Mouse (Mus musculus) spleen, adult 12 weeks (tissue): ENCODE measurements around the gene Creb3l2.

Experiments
- DNase-seq: peaks from one replicate; pipeline ENCODE4 v3.0.0; 2022; ENCODE audit warnings: low spot score

Creb3l2 gene

GRCm38 (mm10) chr6:37371341-37371740 lies 70.6 kb downstream of the Creb3l2 start:
- DNase-seq = no peak

GRCm38 (mm10) chr6:37370566-37370965 lies 71.4 kb downstream of the Creb3l2 start:
- DNase-seq = no peak

- no peak for DNase-seq
Measured at GRCm38 (mm10) chr6:37369750-37370149, 72.2 kb downstream of the Creb3l2 start.

GRCm38 (mm10) chr6:37368281-37368680 lies 73.7 kb downstream of the Creb3l2 start:
- DNase-seq = no peak

GRCm38 (mm10) chr6:37366991-37367390 lies 75.0 kb downstream of the Creb3l2 start:
- no peak for DNase-seq

GRCm38 (mm10) chr6:37365179-37365578 lies 76.8 kb downstream of the Creb3l2 start:
- no peak for DNase-seq

GRCm38 (mm10) chr6:37364361-37364760 lies 77.6 kb downstream of the Creb3l2 start:
- DNase-seq = no peak

GRCm38 (mm10) chr6:37360813-37361385 lies 81.0 kb downstream of the Creb3l2 start:
- DNase-seq = no peak

- DNase-seq = peak; percentile 9
Measured at GRCm38 (mm10) chr6:37354449-37355179, 87.3 kb downstream of the Creb3l2 start.

GRCm38 (mm10) chr6:37353616-37354015 lies 88.3 kb downstream of the Creb3l2 start:
- no peak for DNase-seq

GRCm38 (mm10) chr6:37351731-37352380 lies 90.1 kb downstream of the Creb3l2 start:
- DNase-seq = no peak

GRCm38 (mm10) chr6:37350315-37350714 lies 91.6 kb downstream of the Creb3l2 start:
- DNase-seq = no peak

- DNase-seq = no peak
Measured at GRCm38 (mm10) chr6:37347606-37348005, 94.3 kb downstream of the Creb3l2 start.

GRCm38 (mm10) chr6:37338055-37338454 lies 103.9 kb downstream of the Creb3l2 start:
- no peak for DNase-seq

GRCm38 (mm10) chr6:37336831-37337260 lies 105.1 kb downstream of the Creb3l2 start:
- no peak for DNase-seq

GRCm38 (mm10) chr6:37336381-37336780 lies 105.6 kb downstream of the Creb3l2 start:
- no peak for DNase-seq

- DNase-seq = no peak
Measured at GRCm38 (mm10) chr6:37332846-37333245, 109.1 kb downstream of the Creb3l2 start.

- no peak for DNase-seq
Measured at GRCm38 (mm10) chr6:37329901-37330864, 111.8 kb downstream of the Creb3l2 start.

GRCm38 (mm10) chr6:37329376-37329775 lies 112.6 kb downstream of the Creb3l2 start:
- DNase-seq = no peak

GRCm38 (mm10) chr6:37328671-37329070 lies 113.3 kb downstream of the Creb3l2 start:
- DNase-seq = no peak

GRCm38 (mm10) chr6:37327519-37327918 lies 114.4 kb downstream of the Creb3l2 start:
- no peak for DNase-seq

- DNase-seq = no peak
Measured at GRCm38 (mm10) chr6:37326603-37326955, 115.4 kb downstream of the Creb3l2 start.
